Mouse (Mus musculus): Measurements from ENCODE around the gene Clpp.

The Clpp gene

DNA sequence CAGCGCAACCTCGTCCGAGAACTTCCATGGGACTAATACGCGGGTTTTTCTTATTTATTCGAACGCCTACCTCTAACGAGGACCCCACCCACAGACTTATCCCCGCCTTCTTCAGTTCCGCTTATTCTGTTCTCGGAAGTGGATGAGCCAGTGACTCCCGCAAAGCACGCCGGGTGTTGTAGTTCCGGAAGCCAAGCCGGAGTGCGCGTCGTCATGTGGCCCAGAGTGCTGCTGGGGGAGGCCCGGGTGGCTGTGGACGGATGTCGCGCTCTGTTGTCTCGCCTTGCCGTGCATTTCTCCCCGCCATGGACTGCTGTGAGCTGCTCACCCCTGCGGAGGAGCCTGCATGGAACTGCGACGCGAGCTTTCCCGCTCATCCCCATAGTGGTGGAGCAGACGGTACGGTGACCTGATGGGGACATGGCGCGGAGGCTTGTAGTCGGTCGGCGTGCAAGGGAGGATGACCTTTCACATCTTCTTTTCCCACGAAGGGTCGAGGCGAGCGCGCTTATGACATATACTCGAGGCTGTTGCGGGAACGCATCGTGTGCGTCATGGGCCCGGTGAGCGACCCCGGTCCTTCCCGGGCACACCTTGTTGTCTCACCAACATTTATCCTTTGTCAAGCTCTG lies at the start of gene Clpp:
Gene Clpp, plus strand, starts transcription at position 191 of the 632 bp plus-strand sequence.
- peak; percentile 91 to 95 for DNase-seq

DNA sequence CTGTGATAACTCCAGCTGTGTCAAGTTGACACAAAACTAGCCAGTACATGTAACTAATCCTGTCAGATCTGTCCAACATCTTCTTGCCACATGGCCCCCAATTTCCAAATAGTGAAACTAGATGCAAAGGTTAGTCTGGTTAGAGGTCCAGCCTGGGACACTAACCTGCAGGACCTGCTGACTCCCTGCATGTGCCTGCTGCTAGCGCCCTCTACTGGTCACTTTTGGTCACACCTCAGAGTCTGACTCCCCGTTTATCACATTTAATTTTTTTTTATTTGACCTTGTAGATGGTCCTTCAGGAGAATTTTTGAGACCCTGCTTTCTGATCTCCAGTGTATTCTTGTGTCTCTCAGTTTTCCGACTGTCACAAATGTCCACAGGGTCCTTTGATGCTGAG lies 39.2 kb upstream of the Clpp start:
- peak; percentile 24 to 69 for DNase-seq

DNA sequence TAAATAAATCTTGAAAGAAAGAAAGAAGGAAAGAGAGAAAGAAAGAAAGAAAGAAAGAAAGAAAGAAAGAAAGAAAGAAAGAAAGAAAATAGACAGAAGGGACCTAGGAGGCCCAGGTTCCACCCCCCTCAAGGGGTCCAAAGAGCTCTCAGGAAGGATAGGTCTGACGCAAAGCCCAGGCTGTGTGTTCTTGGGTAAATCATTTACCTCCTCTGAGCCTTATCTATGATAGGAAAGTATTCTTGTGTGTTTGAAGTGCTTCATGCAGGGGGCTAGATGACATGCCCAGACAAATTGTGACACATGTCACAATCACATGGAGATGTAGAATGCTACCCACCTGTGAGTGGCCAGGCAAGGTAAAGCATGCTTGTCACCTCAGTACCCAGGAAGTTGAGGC lies 37.5 kb upstream of the Clpp start:
- DNase-seq = no peak

DNA sequence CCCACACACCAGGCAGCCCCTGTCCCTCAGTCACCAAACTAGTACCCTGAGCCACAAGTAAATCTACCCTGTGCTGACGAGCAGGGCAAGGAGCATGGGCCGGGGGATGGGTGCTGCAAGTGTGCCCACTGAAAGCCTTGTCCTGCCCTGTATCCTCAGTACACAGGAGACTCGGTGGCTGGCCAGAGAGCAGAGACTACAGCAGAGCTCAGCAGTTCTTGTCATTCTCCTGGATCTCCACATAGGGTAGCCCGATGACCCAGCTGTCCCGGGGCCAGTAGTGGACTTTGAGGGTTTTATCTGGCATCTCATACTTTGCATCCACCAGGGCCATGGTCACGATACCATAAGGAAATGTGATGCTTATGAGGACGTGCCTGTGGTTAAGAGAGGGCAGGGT lies 35.2 kb upstream of the Clpp start:
- no peak for DNase-seq

DNA sequence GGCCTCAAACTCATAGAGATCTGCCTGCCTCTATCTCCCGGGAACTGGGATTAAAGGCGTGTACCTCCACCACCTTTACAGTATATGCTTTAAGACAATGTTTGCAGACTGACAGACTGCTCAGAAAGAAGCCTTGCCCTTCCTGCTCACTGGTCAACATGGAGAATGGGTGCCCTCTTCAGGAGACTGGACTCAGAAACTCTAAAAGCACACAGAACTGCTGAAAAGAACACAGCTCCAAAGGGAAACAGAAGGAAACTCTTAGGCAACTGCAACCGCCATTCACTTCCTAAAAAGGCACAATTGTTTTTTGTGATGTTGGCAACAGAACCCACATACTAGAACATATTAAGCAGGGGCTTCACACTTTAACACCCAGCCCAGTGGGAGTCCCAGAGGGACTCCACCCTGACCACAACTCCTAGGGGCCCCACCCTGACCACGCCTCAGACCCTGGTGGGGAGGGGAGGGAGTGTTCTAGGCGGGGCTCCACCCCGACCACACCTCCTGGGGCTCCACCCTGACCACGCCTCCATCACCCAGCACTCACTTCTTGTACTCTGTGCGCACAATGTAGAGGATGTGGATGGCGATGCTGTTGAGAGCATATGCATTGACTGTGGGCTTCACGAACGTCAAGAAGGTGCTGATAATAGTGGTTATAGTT lies 32.2 kb upstream of the Clpp start:
- peak; percentile 64 to 68 for DNase-seq

DNA sequence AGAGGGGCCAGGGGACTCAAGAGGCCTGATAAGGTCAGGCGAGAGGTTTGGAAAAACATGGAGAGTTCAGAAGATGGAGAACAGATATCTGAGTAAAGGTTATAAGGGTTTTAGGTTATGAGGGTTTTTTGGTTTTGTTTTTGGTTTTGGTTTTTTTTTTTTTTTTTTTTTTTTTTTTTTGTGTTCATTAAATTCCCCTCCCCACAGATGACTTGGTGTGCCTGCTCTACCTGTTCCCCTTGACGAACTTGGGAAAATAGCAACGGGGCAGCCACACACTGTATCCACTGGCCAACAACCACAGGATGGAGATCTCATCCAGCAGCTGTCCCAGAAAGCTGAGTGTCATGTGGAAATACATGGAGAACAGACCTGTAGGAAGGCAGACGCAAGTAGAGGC lies 31.4 kb upstream of the Clpp start:
- no peak for DNase-seq

DNA sequence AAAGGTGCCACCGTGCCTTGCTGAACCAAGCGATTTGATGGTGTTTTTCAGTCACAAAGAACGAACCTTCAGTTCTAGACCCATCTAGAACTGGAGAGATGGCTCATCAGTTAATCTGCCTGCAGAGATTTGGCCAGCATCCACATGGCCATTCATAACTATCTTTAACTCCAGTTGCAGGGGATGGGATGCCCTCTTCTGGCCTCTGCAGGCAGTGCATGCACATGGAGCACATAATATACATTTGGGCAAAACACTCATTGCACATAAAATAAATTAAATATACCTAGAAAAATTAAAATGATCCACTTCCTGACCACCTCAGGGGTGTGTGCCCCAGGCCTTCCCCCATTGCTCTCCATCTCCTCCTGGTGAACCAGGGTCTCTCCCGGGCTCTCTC lies 28.2 kb upstream of the Clpp start:
- DNase-seq = no peak

DNA sequence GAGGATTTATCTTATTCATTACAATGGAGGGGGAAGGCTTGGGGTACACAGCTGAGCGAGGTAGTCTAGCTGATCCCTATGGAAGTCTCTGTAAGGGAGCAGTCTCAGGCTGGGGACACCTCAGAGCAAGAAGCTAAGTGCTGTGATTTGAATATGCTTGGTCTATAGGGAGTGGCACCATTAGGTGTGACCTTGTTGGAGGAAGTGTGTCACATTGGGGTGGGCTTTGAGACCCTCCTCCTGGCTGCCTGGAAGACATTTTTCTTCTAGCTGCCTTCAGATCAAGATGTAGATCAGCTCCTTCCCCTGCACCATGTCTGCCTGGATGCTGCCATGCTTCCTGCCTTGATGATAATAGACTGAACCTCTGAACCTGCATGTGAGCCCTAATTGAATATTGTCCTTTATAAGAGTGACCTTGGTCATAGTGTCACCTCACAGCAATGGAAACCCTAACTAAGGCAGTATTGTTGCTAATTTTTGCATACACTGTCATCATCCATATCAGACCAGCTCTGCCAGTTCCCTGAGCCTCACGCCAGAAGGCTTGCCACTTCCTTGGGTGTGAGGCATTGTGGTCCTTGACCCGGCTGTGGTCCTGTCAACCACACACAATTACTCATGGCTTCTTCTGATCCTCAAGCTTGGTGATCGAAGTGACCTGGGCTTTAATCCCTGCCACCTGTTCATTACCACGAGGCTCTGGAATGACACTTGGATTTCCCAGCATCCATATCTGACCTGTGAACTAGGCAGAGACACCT lies 27.3 kb upstream of the Clpp start:
- no peak for DNase-seq

DNA sequence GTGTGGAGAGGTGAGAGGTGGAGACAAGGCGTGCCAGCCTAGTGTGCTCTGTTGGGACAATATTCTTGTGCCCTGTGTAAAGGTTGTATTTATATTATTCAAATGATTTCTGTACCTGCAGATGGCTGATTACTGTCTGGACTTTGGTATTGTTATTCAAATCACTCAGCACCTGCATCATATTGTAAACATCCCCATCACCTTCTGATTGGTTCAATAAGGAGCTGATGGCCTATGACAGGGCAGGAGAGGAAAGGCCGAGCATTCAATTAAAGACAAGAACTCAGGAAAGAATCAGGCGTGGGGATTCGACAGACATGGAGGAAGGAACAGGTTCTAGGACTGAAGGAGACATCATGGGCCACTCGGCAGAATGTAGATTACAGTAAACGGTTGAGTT lies 26.5 kb upstream of the Clpp start:
- no peak for DNase-seq

DNA sequence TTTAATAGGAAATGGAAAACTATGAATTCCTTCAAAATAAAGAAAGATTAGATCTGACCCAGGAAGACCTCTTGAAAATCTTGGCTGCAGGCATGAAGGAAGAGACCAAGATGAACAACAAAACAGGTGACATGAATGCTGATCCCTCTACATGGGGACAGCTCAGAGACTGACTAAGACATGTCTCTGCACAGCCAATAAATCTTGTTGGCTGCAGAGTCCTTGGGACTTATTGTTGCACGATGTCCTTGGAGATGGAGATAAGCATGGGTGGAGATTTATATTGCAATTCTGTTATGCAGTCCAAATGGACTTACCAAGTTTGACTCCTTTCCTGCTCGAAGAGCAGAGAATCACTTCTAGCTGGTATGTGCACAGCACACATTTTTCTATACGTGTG lies 20.8 kb upstream of the Clpp start:
- DNase-seq = no peak

DNA sequence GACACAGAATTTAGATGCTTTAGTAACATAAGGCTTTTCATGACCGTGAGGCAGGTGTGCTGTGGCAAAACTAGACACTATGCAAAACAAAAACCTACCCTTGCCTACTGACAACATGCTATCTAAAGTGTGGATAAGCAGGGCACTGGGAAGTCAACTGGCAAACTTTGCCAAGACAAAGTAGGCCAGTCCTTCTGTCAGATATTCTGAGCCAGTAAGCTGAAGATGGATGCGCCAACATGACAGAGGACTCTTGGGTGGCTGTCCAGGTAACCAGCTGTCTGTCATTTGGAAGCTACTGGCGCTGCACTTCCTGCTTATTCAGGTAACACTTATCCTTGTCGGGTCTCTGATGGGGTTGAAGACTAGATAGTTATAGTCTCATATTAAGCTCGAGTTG lies 20.0 kb upstream of the Clpp start:
- no peak for DNase-seq

DNA sequence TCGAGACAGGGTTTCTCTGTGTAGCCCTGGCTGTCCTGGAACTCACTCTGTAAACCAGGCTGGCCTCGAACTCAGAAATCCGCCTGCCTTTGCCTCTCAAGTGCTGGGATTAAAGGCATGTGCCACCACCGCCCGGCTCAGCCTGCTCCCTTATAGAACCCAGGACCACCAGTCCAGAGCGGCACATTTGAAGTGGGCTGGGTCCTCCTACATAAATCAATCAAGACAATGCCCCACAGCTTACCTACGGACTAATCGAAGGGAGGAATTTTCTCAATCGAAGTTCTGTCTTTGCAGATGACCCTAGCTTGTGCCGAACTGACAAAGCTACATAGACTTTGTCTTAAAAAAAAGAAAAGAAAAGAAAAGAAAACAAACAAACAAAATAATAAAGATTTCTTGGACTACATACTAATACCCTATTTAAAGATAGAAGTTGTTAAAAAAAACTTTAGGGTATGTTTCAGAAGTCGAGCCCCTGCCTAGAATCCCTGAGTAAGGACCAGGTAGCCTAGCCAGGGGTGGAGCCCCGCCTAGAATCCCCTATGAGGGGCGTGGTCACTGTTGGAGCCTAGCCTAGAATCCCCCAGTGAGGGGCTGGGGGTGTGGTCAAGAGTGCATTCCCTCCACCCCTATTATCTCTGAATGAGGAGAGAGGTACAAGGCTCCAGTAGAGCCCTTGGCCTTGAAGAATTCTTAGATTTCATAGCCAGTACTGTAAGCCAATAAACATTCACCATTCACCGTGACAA lies 16.0 kb upstream of the Clpp start:
- no peak for DNase-seq

DNA sequence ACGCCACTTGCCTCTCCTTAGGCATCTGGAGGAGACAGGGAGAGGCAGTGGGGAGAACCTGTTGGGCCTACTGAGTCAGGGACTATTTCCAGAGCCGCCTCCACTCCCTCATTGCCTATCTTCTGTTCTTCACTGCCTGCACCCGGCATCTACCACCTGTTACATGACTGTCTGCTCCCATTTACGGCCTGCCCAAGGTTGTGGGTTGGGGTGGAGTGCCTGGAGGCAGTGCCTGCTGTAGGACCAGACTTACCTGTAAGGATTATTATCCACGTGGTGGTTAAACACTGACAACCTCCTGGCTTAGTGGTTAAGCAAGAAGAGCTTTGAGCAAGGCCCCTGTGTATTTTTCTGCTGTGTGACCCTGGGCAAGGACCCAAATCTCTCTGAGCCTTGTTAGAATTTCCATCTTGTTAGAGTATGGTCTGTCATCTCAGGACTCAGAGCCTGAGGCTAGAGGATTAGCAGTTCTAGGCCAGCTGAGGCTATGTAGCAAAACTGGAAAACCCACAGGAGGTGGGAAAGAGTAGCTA lies 15.3 kb upstream of the Clpp start:
- no peak for DNase-seq

DNA sequence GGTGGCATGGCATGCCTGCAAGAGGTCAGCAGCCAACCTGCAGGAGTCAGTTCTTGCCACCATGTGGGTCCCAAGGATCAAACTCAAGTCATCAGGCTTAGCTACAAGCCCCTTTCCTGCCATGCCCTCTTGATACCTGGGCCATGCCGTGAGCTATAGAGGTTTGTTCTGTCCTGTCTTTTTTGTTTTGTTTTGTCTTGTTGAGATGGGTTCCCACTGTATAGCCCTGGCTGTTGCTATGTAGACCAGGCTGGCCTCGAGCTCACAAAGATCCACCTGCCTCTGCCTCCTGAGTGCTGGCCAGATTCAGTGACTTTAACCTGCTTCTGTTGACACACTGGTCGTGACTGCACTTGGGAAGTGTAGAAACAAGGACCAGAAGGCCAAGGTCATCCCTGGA lies 14.7 kb upstream of the Clpp start:
- no peak for DNase-seq

DNA sequence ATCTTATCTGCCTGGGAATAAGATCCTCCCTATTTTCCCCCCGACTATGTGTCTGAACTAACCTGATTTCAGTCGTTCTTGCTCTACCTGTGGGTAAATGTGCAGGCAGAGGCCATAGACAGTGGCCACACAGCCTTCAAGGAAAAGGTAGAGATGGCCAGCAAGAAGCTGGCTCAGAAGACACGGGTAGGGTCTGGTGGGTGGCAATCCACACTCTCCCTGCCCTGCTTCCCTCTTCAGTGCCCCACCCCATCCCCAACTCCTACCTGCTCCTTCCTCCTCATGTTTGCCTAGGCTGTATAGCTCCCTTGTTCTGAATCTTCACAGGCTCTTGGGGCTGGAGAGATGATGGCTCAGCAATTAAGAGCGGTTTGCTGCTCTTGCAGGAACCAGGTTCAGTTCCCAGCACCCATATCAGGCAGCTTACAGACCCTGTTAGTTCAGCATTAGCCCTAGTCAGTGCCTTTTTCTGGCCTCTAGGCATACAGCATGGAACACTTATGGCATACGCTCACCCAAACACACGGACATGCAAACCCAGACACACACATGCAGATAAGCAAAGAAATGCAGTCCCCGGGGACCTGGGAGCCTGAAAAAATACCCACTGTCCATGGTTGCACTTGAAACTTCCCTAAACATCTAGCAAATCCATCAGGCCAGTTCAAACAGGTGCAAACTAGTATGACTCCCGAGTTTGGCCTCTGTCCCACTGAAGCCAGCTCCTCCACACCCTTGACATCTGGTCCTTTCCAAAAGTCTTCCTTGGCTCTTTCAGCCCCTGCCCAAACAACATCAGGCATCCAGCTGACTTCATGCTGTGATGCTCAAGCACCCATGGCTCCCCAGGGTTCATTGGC lies 13.3 kb upstream of the Clpp start:
- DNase-seq = no peak

DNA sequence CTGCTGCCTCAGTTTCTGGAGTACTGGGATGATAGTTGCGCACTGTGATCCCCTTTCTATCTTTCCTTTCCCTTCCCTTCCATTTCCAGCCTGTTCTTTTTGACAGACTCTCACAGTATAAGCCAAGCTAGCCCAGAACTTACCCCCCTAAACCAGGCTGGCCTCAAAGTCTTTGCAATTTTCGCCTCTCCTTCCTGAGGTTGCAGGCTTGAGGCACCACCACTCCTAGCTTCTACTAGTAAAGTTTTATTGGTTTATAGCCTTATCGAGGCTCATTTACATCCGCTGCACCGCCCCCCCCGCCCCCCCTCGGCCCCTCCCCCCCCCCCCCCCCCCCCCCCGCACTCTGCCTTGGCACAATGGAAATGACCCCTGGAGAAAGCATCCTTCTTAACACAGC lies 10.6 kb upstream of the Clpp start:
- DNase-seq = no peak

DNA sequence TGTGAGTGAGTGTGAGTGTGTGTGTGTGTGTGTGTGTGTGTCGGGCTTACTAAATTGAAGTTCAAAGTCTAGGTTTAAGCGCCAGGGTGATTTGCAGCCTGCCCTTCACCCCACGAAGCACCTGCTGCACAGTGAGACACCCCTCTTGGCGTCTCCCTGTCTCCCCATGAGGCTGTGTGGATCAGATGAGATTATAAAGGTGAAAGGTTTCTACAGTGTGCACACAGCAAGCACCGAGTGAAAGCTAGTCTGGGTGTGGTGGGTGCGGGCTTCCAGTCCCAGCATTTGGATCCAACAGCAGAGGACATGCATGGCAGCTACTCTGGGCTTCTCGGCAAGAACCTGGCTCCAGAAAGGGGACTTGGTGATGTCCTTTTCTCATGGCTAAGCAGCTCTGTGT lies 9.1 kb upstream of the Clpp start:
- no peak for DNase-seq

DNA sequence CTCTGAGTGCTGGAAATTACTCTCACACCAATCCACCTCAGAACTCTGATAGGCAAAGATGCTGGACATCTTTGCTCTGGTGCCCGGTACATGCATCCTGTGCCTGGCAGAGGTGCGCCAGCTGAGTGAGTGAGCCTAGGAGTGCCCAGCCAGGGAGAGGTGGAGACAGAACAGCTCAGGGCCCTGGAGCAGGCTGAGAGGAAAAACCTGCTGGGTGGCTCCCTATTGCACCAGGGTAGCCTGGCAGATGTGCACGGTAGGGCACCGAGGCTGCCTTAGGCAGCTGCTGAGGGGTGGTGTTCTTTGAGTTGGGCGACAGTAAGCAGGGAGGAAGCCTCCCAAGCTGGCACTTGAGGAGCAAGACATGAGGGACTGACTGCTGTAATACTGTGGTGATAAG lies 8.1 kb upstream of the Clpp start, which contains the start of gene Acer1:
Gene Acer1, minus strand, starts transcription at position 114 of the 400 bp plus-strand sequence.
- DNase-seq = no peak

DNA sequence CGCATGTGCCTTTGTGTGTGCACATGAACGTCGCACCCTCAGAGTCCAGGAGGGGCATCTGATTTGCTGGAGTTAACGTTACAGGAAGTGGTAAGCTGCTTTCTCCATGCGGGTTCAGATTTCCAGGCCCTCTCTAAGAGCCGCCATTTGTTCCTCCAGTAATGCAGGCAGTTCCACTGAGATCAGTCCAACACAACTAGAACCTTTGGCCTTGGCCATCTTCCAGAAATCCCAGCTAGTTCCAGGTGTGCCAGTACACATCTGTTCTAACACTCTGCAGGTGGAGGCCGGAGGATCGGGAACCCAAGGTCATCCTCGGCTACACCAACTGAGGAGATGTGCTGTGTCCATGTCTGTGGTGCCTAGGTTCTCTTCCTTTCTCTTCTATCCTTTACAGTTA lies 5.2 kb upstream of the Clpp start:
- no peak for DNase-seq

DNA sequence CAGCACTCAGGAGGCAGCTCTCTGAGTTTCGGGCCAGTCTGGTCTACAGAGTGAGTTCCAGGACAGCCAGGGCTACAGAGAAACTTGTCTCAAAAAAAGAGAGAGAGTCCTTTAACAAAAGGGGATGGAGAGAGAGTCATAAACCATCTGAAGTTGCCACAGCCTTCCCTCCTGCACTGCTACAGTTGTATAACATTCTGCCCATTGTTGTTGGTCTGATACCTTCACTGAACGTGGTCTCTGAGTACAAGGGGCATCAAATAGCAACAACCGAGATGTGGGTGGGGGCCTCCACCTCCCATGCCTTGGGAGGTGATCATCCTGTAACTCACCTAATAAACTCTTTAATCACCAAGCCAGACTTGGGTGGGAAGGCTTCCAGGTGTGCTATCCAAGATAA lies 4.4 kb upstream of the Clpp start:
- DNase-seq = no peak

DNA sequence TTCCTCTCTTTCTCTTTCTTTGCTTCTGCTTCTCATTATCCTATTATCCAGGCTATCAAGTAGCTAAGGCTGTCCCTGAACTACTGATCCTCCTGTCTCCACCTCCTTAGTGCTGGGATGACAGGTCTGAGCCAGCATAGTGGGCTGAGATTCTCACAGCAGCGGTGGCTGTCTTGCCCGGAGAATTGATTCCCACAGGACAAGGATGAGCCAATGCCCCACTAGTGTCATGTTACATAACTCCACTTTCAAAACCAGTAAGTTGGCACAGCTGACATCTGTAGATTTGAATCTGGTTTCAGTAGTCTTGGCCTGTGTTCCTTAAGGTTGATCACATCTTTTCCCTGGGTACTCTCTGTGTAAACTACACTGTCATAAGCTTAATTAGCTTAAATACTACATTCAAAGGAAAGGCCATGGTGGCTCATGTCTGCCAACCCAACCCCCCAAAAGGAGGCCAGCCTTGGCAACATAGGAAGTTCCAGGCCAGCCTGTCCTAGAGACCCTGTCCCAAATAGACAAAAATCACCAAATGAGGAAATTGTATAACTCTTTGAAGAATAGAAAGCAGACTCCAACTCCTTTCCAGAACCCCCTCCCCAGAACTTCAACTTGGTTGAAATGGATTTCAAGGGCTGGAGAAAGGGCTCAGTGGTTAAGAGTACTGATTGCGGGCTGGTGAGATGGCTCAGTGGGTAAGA lies 3.9 kb upstream of the Clpp start:
- DNase-seq = no peak

DNA sequence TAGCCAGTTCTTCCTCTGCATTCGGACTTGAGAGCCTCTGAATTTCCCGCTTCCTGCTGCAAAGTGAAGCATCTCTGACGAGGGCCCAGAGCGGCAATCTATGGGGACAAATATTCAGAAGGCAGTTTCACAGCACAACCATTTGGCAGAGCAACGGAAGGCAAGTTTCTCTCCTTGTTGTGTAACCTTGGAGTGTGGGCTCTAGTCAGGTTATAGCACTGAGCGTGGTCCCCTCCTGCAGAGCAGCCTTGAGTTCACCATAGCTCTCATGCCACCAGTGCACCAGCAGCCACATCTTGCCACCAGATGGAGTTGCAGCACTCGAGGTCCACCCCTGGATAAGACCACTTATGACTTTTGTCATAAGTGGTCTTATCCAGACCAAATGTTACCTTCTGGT lies 1.7 kb upstream of the Clpp start:
- DNase-seq = no peak

Data from spleen, adult 18-20 months (tissue).